In the genomic region with DNA sequence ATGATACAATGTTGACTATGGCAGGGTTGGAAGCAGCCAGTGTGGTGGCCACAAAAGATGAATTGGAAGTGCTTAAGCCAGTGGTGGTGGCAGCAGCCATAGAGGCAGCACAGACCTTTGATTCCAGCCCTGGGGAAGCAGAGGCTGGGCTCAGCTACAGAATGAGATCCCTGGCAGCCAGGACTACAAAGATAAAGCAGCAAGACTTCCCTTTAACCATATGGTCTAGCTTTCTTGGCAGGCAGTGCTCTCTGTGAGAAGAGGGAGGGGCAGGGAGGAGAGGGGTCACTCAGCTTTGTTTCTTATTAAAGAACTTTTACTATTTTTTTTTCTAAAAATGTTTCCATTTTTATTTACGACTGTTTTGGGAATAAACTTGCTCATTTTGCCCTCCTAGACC, we compare ENCODE assay signal across 8 mouse cellular contexts. TPM values are rescaled to one million over a fixed set of nuclear protein-coding genes. Genes with fewer than 3 reads are reported as not detected.
DNase-seq lines count a peak whose midpoint lies in the region; ATAC-seq and TF ChIP-seq lines count a peak whose summit lies in the region.
"Had no signal": no experiment of that assay in that cellular context is flagged by ENCODE, and none has a peak within 500 bp of the region (broad histone marks: within the 10 kb centered on the region; RNA-seq: fewer than 3 reads in every experiment).

No protein-coding gene starts in this region.

- no peaks in the 10 kb centered on the region for H3K27me3 ChIP-seq in stomach, embryonic 14.5 days (ENCODE audit: control insufficient read depth, insufficient read depth, low read length)
- no peaks in the 10 kb centered on the region for H3K27me3 ChIP-seq in stomach, postnatal 0 days (ENCODE audit: control insufficient read depth, insufficient read depth, low read length)
- H3K27me3 ChIP-seq in forebrain, embryonic 13.5 days: no peaks in the 10 kb centered on the region

- peaks cover 9% of the 10 kb centered on the region; the same call in 1 of the 2 replicates for H3K4me1 ChIP-seq in stomach, embryonic 14.5 days (ENCODE audit: control insufficient read depth, insufficient read depth, low read length)
- H3K4me1 ChIP-seq in stomach, postnatal 0 days (replicated peaks; ENCODE audit: control insufficient read depth, insufficient read depth): 0 out of 2 replicates have a peak, but pooled peaks cover 3% of the 10 kb centered on the region
- peaks cover 33% of the 10 kb centered on the region for H3K4me1 ChIP-seq in forebrain, embryonic 13.5 days

- no peaks in the 10 kb centered on the region for H3K36me3 ChIP-seq in stomach, embryonic 14.5 days (ENCODE audit: control insufficient read depth, insufficient read depth, low read length)
- H3K36me3 ChIP-seq in stomach, postnatal 0 days (ENCODE audit: control insufficient read depth, insufficient read depth, low read length): no peaks in the 10 kb centered on the region
- no peaks in the 10 kb centered on the region for H3K36me3 ChIP-seq in forebrain, embryonic 13.5 days (ENCODE audit: poor library complexity, severe bottlenecking)

- H3K9ac ChIP-seq in stomach, embryonic 14.5 days (replicated peaks; ENCODE audit: low read depth, low read length): no peak overlapping the region
- no peak overlapping the region for H3K9ac ChIP-seq in stomach, postnatal 0 days (ENCODE audit: low read length)
- no peak overlapping the region for H3K9ac ChIP-seq in forebrain, embryonic 13.5 days

- H3K4me3 ChIP-seq in stomach, embryonic 14.5 days (ENCODE audit: low read depth, low read length): no peak overlapping the region
- H3K4me3 ChIP-seq in stomach, postnatal 0 days (ENCODE audit: low read depth, low read length): no peak overlapping the region
- no peak overlapping the region for H3K4me3 ChIP-seq in forebrain, embryonic 13.5 days

- intact Hi-C loops in left cerebral cortex, postnatal 36 days (cut with DNase I): no loop called here

- DNase-seq in stomach, postnatal 0 days (ENCODE audit: low spot score): no peak
- DNase-seq in kidney, postnatal 14 days: peak; percentile 40
- no peak for DNase-seq in thymus, postnatal 4 days
- no peak for DNase-seq in left cerebral cortex, postnatal 36 days (ENCODE audit: low spot score in 2 of 2)

- no peak for TF ChIP-seq CTCF in stomach, postnatal 0 days (IDR thresholded peaks at IDR 0.05; ENCODE audit: low read depth)

- ATAC-seq in stomach, embryonic 14.5 days (ENCODE audit: insufficient number of reproducible peaks, insufficient read depth, low FRiP score, low read depth): no peak
- ATAC-seq in stomach, postnatal 0 days (ENCODE audit: low FRiP score, low TSS enrichment): no peak
- ATAC-seq in forebrain, embryonic 13.5 days: peak; percentile 28
- ATAC-seq in monocyte, adult 5-6 weeks (replicated peaks; ENCODE audit: insufficient number of reproducible peaks, low FRiP score, low TSS enrichment, poor library complexity, severe bottlenecking): no peak
- ATAC-seq: inflammation-experienced regulatory T-cells, adult 6 months had no signal

- TF ChIP-seq EP300 in stomach, postnatal 0 days (optimal IDR thresholded peaks at IDR 0.05): no peak

- H3K9me3 ChIP-seq in stomach, embryonic 14.5 days (ENCODE audit: control insufficient read depth, low read depth, low read length): no peaks in the 10 kb centered on the region
- no peaks in the 10 kb centered on the region for H3K9me3 ChIP-seq in stomach, postnatal 0 days (ENCODE audit: control insufficient read depth, low read length)
- no peaks in the 10 kb centered on the region for H3K9me3 ChIP-seq in forebrain, embryonic 13.5 days (replicated peaks)

- 0 out of 2 replicates have a peak overlapping the region, but pooled peaks have one; percentile 18 for H3K27ac ChIP-seq in stomach, embryonic 14.5 days (ENCODE audit: low read length)
- no peak overlapping the region for H3K27ac ChIP-seq in stomach, postnatal 0 days (replicated peaks)
- peak overlapping the region; percentile 74 for H3K27ac ChIP-seq in forebrain, embryonic 13.5 days

- no peak overlapping the region for H3K4me2 ChIP-seq in stomach, embryonic 14.5 days (replicated peaks; ENCODE audit: low read depth, low read length)
- no peak overlapping the region for H3K4me2 ChIP-seq in stomach, postnatal 0 days (replicated peaks; ENCODE audit: low read depth)
- H3K4me2 ChIP-seq in forebrain, embryonic 13.5 days: peak overlapping the region; percentile 81

- WGBS in stomach, embryonic 14.5 days: 81% methylated on average over 1 of the region's 1 CpGs
- WGBS in stomach, postnatal 0 days: 63% methylated on average over 1 of the region's 1 CpGs
- 77% methylated on average over 1 of the region's 1 CpGs for WGBS in forebrain, embryonic 13.5 days

RNA-seq across cellular contexts. Expression of a gene that starts 1.4 kb away (rescaled TPM):
- polyA plus RNA-seq in stomach, embryonic 14.5 days (2014; fragmentation: Nextera tagmentation; extraction: Ambion mirVana): 7.0 and 7.3 TPM in 2 replicates
- polyA plus RNA-seq in stomach, postnatal 0 days (2015; fragmentation: Nextera tagmentation; extraction: Ambion mirVana): 4.1 and 5.2 TPM in 2 replicates
- 4.8 and 5.5 TPM in 2 replicates for polyA plus RNA-seq in forebrain, embryonic 13.5 days (2015; fragmentation: Nextera tagmentation; extraction: Ambion mirVana)
- 1 to 10 TPM; 7.4 to 9.1 TPM for total RNA-seq in left cerebral cortex, postnatal 36 days (2021)
- 7.1 to 21.6 TPM (median 12.9 TPM) in 3 replicates for total RNA-seq in monocyte, adult 5-6 weeks (2017)
